Mouse (Mus musculus) heart, postnatal 0 days (tissue): ENCODE measurements around the gene Cdca5.
A peak's percentile ranks its signal among the peaks of the same experiment; 100 is the strongest.

ENCODE experiments used
- CTCF ChIP-seq: IDR thresholded peaks from 2 replicates; pipeline ENCODE4 v1.5.1; 2016; ENCODE audit warnings: antibody characterized with exemption, control low read depth, low read depth
- EP300 ChIP-seq: IDR thresholded peaks from 2 replicates; pipeline ENCODE4 v1.6.1; 2016; ENCODE audit warnings: antibody characterized with exemption, low read depth

GRCm38 (mm10) chr19:6076564-6077393 lies 8.0 kb upstream of the Cdca5 start, which contains the start of gene Vps51:
- TF ChIP-seq CTCF (no peak), EP300 (peak; percentile 40; the same call in 1 of the 2 replicates)
